Mouse (Mus musculus) midbrain, embryonic 10.5 days (tissue): Measurements from ENCODE around the gene Majin. TPM values are rescaled to one million over a fixed set of nuclear protein-coding genes. Genes with fewer than 3 reads are reported as not detected.

Experiments
- DNase-seq: peaks from one replicate; pipeline ENCODE4 v3.0.0-alpha.2; 2017; ENCODE audit warnings: low spot score
- H3K27ac ChIP-seq: fragments of 300-500 bp; sonication (generic); replicated peaks from 2 replicates; pipeline ENCODE4 v1.5.1; 2016; ENCODE audit warnings: mild to moderate bottlenecking
- H3K27me3 ChIP-seq: fragments of 300-500 bp; sonication (generic); 2 replicates; pipeline ENCODE4 v1.6.1; 2016; ENCODE audit warnings: low read depth, mild to moderate bottlenecking; ENCODE audit not compliant: poor library complexity, severe bottlenecking
- H3K36me3 ChIP-seq: fragments of 300-500 bp; sonication (generic); 2 replicates; pipeline ENCODE4 v1.6.1; 2016; ENCODE audit warnings: mild to moderate bottlenecking, moderate library complexity
- H3K4me1 ChIP-seq: fragments of 300-500 bp; sonication (generic); 2 replicates; pipeline ENCODE4 v1.6.1; 2016
- H3K4me3 ChIP-seq: fragments of 300-500 bp; sonication (generic); 2 replicates; pipeline ENCODE4 v1.5.1; 2016; ENCODE audit warnings: mild to moderate bottlenecking, moderate library complexity
- H3K9me3 ChIP-seq: fragments of 300-500 bp; sonication (generic); replicated peaks from 2 replicates; pipeline ENCODE4 v1.6.1; 2016; ENCODE audit warnings: mild to moderate bottlenecking
- whole genome bisulfite sequencing: fragments of 180-500 bp; shearing (Covaris S2); methylation state at CpG from one replicate; pipeline ENCODE4 v1.1.7; 2016; 5-methylcytosine and 5-hydroxymethylcytosine counted together
- polyA plus RNA-seq: library from polyadenylated mRNA; unstranded; fragments of >200 nt; fragmentation: Nextera tagmentation; extraction: Ambion mirVana; gene quantifications from 2 replicates; pipeline ENCODE4 v1.2.1, GENCODE M21; 2016

Majin gene
- polyA plus RNA-seq, 1 experiment from 2014 or later: not detected

- Histone ChIP-seq H3K4me1 (peaks cover 9% of the 10 kb centered on the region), H3K36me3 (peaks cover 79% of the 10 kb centered on the region), H3K27ac (no peak overlapping the region), H3K9me3 (no peaks in the 10 kb centered on the region), H3K4me3 (0 out of 2 replicates have a peak overlapping the region, but pooled peaks have one; percentile 16), H3K27me3 (no peaks in the 10 kb centered on the region)
- 92% methylated on average over 29 of the region's 29 CpGs for WGBS
- no peak for DNase-seq
Observed at GRCm38 (mm10) chr19:6247526-6248300, 63.5 kb downstream of the Majin start.

- Histone ChIP-seq H3K27me3 (no peaks in the 10 kb centered on the region), H3K27ac (no peak overlapping the region), H3K4me1 (no peaks in the 10 kb centered on the region), H3K36me3 (peaks cover 94% of the 10 kb centered on the region), H3K4me3 (no peak overlapping the region), H3K9me3 (no peaks in the 10 kb centered on the region)
- no peak for DNase-seq
- 93% methylated on average over 4 of the region's 4 CpGs for WGBS
Observed at GRCm38 (mm10) chr19:6253021-6253420, 68.8 kb downstream of the Majin start.

GRCm38 (mm10) chr19:6260428-6260827 is 76.2 kb downstream of the Majin start:
- no peaks in the 10 kb centered on the region; the same call in 1 of the 2 replicates for H3K9me3 ChIP-seq
- no peaks in the 10 kb centered on the region for H3K27me3 ChIP-seq
- peaks cover 73% of the 10 kb centered on the region for H3K36me3 ChIP-seq
- DNase-seq: no peak
- H3K4me1 ChIP-seq: no peaks in the 10 kb centered on the region
- no peak overlapping the region for H3K4me3 ChIP-seq
- no peak overlapping the region; the same call in 1 of the 2 replicates for H3K27ac ChIP-seq
- WGBS: 70% methylated on average over 2 of the region's 2 CpGs

GRCm38 (mm10) chr19:6260946-6261345 is 76.8 kb downstream of the Majin start:
- WGBS: 90% methylated on average over 4 of the region's 4 CpGs
- no peak for DNase-seq
- Histone ChIP-seq H3K4me3 (no peak overlapping the region), H3K27me3 (no peaks in the 10 kb centered on the region), H3K4me1 (no peaks in the 10 kb centered on the region), H3K36me3 (peaks cover 68% of the 10 kb centered on the region), H3K9me3 (no peaks in the 10 kb centered on the region; the same call in 1 of the 2 replicates), H3K27ac (no peak overlapping the region)

- DNase-seq: no peak
- no peaks in the 10 kb centered on the region for H3K4me1 ChIP-seq
- H3K27ac ChIP-seq: no peak overlapping the region
- H3K27me3 ChIP-seq: no peaks in the 10 kb centered on the region
- WGBS: 93% methylated on average over 14 of the region's 14 CpGs
- no peak overlapping the region for H3K4me3 ChIP-seq
- peaks cover 63% of the 10 kb centered on the region for H3K36me3 ChIP-seq
- no peaks in the 10 kb centered on the region; the same call in 1 of the 2 replicates for H3K9me3 ChIP-seq
Observed at GRCm38 (mm10) chr19:6261379-6261778, 77.2 kb downstream of the Majin start.

- H3K9me3 ChIP-seq: no peaks in the 10 kb centered on the region; the same call in 1 of the 2 replicates
- no peaks in the 10 kb centered on the region for H3K4me1 ChIP-seq
- peaks cover 55% of the 10 kb centered on the region for H3K36me3 ChIP-seq
- H3K27me3 ChIP-seq: no peaks in the 10 kb centered on the region
- peak; percentile 68 for DNase-seq
- 58% methylated on average over 7 of the region's 7 CpGs for WGBS
- H3K27ac ChIP-seq: no peak overlapping the region
- H3K4me3 ChIP-seq: no peak overlapping the region
Observed at GRCm38 (mm10) chr19:6262222-6262621, 78.0 kb downstream of the Majin start.

GRCm38 (mm10) chr19:6262839-6263433 is 78.7 kb downstream of the Majin start:
- Histone ChIP-seq H3K4me1 (no peaks in the 10 kb centered on the region), H3K27me3 (no peaks in the 10 kb centered on the region), H3K36me3 (peaks cover 48% of the 10 kb centered on the region), H3K9me3 (no peaks in the 10 kb centered on the region; the same call in 1 of the 2 replicates), H3K4me3 (no peak overlapping the region), H3K27ac (no peak overlapping the region)
- no peak for DNase-seq
- 95% methylated on average over 8 of the region's 8 CpGs for WGBS

GRCm38 (mm10) chr19:6264200-6264599 is 80.0 kb downstream of the Majin start:
- Histone ChIP-seq H3K27me3 (no peaks in the 10 kb centered on the region), H3K27ac (no peak overlapping the region), H3K4me1 (no peaks in the 10 kb centered on the region), H3K4me3 (no peak overlapping the region), H3K36me3 (peaks cover 36% of the 10 kb centered on the region), H3K9me3 (no peaks in the 10 kb centered on the region; the same call in 1 of the 2 replicates)
- no peak for DNase-seq
- 84% methylated on average over 9 of the region's 9 CpGs for WGBS

- whole genome bisulfite sequencing: 86% methylated on average over 8 of the region's 8 CpGs
- Histone ChIP-seq H3K36me3 (peaks cover 30% of the 10 kb centered on the region), H3K27me3 (no peaks in the 10 kb centered on the region), H3K27ac (no peak overlapping the region), H3K4me3 (no peak overlapping the region), H3K4me1 (no peaks in the 10 kb centered on the region), H3K9me3 (no peaks in the 10 kb centered on the region; the same call in 1 of the 2 replicates)
- no peak for DNase-seq
Observed at GRCm38 (mm10) chr19:6264945-6265344, 80.8 kb downstream of the Majin start.

- no peak for DNase-seq
- H3K4me3 ChIP-seq: no peak overlapping the region
- H3K27me3 ChIP-seq: no peaks in the 10 kb centered on the region
- peaks cover 2% of the 10 kb centered on the region for H3K4me1 ChIP-seq
- H3K9me3 ChIP-seq: no peaks in the 10 kb centered on the region; the same call in 1 of the 2 replicates
- H3K27ac ChIP-seq: no peak overlapping the region
- peaks cover 22% of the 10 kb centered on the region for H3K36me3 ChIP-seq
- 71% methylated on average over 6 of the region's 6 CpGs for WGBS
Observed at GRCm38 (mm10) chr19:6265727-6266182, 81.6 kb downstream of the Majin start.

GRCm38 (mm10) chr19:6267306-6268169 is 83.3 kb downstream of the Majin start:
- no peak for DNase-seq
- Histone ChIP-seq H3K4me3 (no peak overlapping the region; the same call in 1 of the 2 replicates), H3K36me3 (peaks cover 4% of the 10 kb centered on the region; the same call in 1 of the 2 replicates), H3K27me3 (peaks cover 4% of the 10 kb centered on the region; the same call in 1 of the 2 replicates), H3K4me1 (peaks cover 9% of the 10 kb centered on the region), H3K27ac (no peak overlapping the region), H3K9me3 (no peaks in the 10 kb centered on the region)
- WGBS: 78% methylated on average over 11 of the region's 11 CpGs

GRCm38 (mm10) chr19:6268170-6268528 is 84.0 kb downstream of the Majin start:
- no peak overlapping the region for H3K27ac ChIP-seq
- peak; percentile 88 for DNase-seq
- H3K27me3 ChIP-seq: peaks cover 4% of the 10 kb centered on the region; the same call in 1 of the 2 replicates
- no peak overlapping the region; the same call in 1 of the 2 replicates for H3K4me3 ChIP-seq
- H3K36me3 ChIP-seq: no peaks in the 10 kb centered on the region
- WGBS: 21% methylated on average over 8 of the region's 8 CpGs
- H3K9me3 ChIP-seq: no peaks in the 10 kb centered on the region
- peaks cover 9% of the 10 kb centered on the region for H3K4me1 ChIP-seq
